Mouse (Mus musculus) kidney, adult 2 months (tissue): ENCODE data around the gene Cela3b. TPM values are rescaled to one million over a fixed set of nuclear protein-coding genes. Genes with fewer than 3 reads are reported as not detected.

Experiments used
- DNase-seq: peaks from one replicate; pipeline ENCODE4 v3.0.0; 2021
- H3K27ac ChIP-seq: fragments of 200-500 bp; 2 replicates; pipeline ENCODE4 v1.5.1; 2012; ENCODE audit warnings: low read depth, low read length, control low read depth, inconsistent platforms; ENCODE audit not compliant: insufficient read depth
- H3K27me3 ChIP-seq: fragments of 200-500 bp; replicated peaks from 2 replicates; pipeline ENCODE4 v1.6.1; 2012; ENCODE audit warnings: mild to moderate bottlenecking, moderate library complexity, low read length, inconsistent platforms; ENCODE audit not compliant: control insufficient read depth, insufficient read depth
- H3K36me3 ChIP-seq: fragments of 200-500 bp; 2 replicates; pipeline ENCODE4 v1.6.1; 2012; ENCODE audit warnings: mild to moderate bottlenecking, moderate library complexity, low read length, inconsistent platforms; ENCODE audit not compliant: control insufficient read depth, insufficient read depth
- H3K4me1 ChIP-seq: fragments of 200-500 bp; 2 replicates; pipeline ENCODE4 v1.6.1; 2011; ENCODE audit warnings: low read length; ENCODE audit not compliant: control insufficient read depth, insufficient read depth
- H3K4me3 ChIP-seq: fragments of 200-500 bp; 2 replicates; pipeline ENCODE4 v1.5.1; 2011; ENCODE audit warnings: mild to moderate bottlenecking, low read depth, low read length, control low read depth; ENCODE audit not compliant: insufficient read depth
- CTCF ChIP-seq: fragments of 200-500 bp; conservative IDR thresholded peaks from 2 replicates; pipeline ENCODE4 v1.5.1; 2011; ENCODE audit warnings: low read depth, mild to moderate bottlenecking, control low read depth, low read length, moderate library complexity, mixed read lengths; ENCODE audit not compliant: insufficient read depth, insufficient read length
- POLR2A ChIP-seq: fragments of 200-500 bp; IDR thresholded peaks from one replicate; pipeline ENCODE4 v1.6.1; 2011; ENCODE audit warnings: low read depth, low read length, control low read depth
- WGBS: fragments of 180-500 bp; shearing (Covaris S2); methylation state at CpG from one replicate; pipeline ENCODE4 v1.1.7; 2018; 5-methylcytosine and 5-hydroxymethylcytosine counted together
- polyA plus RNA-seq: library from polyadenylated mRNA; depleted of rRNA; stranded (reverse); fragments of >200 nt; gene quantifications from 2 replicates; pipeline ENCODE4 v1.2.3, GENCODE M21; 2012

The Cela3b gene
- polyA plus RNA-seq, 1 experiment: not detected

DNA sequence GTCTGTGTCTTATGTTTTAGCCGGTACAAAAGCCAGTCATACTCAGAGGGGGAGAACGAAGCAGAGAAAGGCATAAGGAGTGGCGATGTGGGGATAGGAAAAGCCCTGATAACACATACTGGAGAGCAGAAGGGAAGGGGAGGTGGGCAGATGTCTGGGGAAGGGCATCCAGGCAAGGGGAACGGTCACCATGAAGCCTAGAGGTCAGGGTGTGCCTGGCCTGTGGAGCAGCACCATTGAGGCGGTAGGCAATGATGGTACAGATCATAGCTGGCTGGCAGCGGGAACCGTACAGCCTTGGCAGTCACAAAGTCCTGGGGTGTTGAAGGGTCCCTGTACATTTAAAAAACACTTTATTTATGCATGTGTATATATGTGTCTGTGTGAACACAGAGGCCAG lies 44.4 kb upstream of the Cela3b start:
- H3K4me3 ChIP-seq: no peak overlapping the region
- H3K4me1 ChIP-seq: peaks cover 13% of the 10 kb centered on the region
- no peaks in the 10 kb centered on the region for H3K36me3 ChIP-seq
- TF ChIP-seq CTCF (no peak), POLR2A (no peak)
- no peak overlapping the region for H3K27ac ChIP-seq
- H3K27me3 ChIP-seq: no peaks in the 10 kb centered on the region
- 91% methylated on average over 7 of the region's 7 CpGs for WGBS
- no peak for DNase-seq

DNA sequence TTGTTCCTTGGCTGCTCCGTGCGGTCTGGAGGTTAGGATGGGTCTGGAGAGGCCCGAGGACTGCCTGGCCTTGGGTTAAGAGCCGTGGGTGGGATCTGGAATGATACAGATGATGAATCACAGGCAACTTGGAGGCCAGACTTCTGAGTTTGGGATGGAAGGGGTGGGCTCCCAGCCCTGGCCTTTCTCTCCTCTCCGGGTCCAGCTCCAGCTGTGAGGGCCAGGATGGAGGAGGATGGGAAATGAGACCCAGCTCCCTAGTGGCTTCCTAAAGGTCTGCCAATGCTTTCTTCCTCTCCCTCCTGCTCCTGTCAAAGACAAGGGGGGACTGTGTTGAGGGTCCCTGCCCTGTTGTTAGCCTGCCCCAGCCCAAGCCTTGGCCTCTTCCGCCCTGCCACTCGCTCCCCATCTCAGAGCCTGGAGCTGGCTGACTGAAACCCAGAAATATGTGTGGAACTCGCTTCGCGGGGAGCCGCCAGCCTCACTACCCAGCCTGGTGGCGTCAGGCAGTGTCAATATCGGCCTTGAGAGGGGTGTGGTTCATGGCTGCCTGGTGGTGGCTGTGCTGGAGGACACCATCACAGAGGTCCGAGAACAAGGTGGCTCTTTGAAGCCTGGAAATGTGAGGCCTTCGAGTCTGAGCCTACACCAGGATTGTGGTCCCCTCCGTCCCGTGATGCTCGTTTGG lies 43.5 kb upstream of the Cela3b start:
- peaks cover 5% of the 10 kb centered on the region for H3K4me1 ChIP-seq
- no peak for TF ChIP-seq CTCF
- no peak for TF ChIP-seq POLR2A
- no peaks in the 10 kb centered on the region for H3K36me3 ChIP-seq
- H3K27ac ChIP-seq: peak overlapping the region; percentile 4; the same call in 1 of the 2 replicates
- no peak for DNase-seq
- no peak overlapping the region for H3K4me3 ChIP-seq
- 60% methylated on average over 18 of the region's 18 CpGs for WGBS
- no peaks in the 10 kb centered on the region for H3K27me3 ChIP-seq

DNA sequence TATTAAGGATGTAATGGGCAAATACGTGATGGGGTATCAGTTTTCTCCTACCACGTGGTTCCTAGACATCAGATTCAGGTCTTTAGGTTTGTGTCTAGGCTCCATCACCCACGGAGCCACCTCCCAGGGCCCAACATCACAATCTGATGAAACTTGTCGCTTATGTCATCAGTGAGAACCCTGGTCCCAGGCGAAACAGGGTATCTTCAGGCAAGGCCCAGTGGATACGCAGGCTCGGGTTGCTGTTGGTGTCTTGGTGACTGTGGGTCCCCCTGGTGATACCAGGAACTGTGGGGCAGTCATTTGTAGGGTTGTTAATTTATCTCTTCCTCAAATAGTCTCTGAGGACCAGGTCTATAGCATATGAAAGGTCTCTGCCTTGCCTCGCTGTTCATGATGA lies 42.9 kb upstream of the Cela3b start:
- 76% methylated on average over 8 of the region's 8 CpGs for WGBS
- peaks cover 5% of the 10 kb centered on the region for H3K4me1 ChIP-seq
- no peak for DNase-seq
- no peaks in the 10 kb centered on the region for H3K36me3 ChIP-seq
- H3K27ac ChIP-seq: no peak overlapping the region
- H3K27me3 ChIP-seq: no peaks in the 10 kb centered on the region
- H3K4me3 ChIP-seq: no peak overlapping the region
- TF ChIP-seq POLR2A (no peak), CTCF (no peak)

DNA sequence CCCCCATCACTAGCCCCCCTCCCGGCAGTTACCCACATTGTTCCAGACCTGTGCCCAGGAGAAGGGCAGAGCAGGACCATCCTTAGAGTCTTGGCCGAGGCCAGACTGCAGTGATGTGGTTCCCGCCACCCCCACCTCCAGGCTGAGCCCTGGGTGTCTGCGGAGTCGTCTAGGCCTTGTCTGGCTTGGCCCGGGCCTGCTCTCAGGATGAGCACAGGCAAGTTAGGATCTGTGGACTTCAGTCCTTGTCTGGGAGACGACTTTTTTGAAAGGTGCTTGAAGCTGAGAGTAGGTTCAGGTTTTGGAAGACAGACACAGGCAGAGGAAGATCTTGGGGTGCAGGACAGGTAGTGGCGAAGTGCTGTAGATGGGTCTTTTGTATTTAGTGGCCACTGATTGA lies 41.0 kb upstream of the Cela3b start:
- H3K4me1 ChIP-seq: peaks cover 5% of the 10 kb centered on the region
- DNase-seq: no peak
- H3K27ac ChIP-seq: peak overlapping the region; percentile 29; the same call in 1 of the 2 replicates
- H3K36me3 ChIP-seq: no peaks in the 10 kb centered on the region
- H3K27me3 ChIP-seq: no peaks in the 10 kb centered on the region
- peak overlapping the region; percentile 12; the same call in 1 of the 2 replicates for H3K4me3 ChIP-seq
- no peak for TF ChIP-seq CTCF
- TF ChIP-seq POLR2A: no peak
- WGBS: 51% methylated on average over 8 of the region's 8 CpGs

DNA sequence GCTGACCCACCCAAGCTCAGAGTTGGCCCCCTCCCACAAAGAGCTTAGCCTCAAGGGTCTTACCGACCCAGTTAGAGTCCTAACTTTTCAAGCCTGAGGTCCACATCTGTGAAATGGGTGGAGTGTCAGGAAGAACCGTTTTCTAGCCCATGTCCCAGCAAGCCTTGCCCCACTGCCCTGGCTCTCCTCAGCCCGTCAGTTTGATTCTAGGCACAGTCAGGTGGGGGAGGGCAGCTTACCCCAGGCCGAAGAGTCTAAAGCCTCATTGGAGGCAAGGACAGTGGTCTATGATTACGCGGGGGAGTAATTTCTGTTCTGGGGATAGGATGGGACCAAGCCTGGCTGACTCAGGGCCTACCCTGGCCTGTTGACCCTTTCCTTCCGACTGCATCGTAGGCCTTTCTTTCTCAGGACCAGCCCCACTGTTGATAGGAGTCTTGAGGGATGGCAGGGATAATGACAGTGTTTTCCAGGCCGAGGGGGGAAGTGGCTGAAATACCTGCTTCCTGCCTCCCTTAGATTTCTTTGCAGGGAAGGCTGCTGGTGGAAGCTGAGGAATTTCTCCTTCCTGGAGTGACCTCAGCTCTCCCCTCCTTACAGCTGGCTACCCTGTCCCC lies 40.5 kb upstream of the Cela3b start:
- Histone ChIP-seq H3K27me3 (no peaks in the 10 kb centered on the region), H3K4me1 (peaks cover 5% of the 10 kb centered on the region; the same call in 1 of the 2 replicates), H3K27ac (peak overlapping the region; percentile 46)

DNA sequence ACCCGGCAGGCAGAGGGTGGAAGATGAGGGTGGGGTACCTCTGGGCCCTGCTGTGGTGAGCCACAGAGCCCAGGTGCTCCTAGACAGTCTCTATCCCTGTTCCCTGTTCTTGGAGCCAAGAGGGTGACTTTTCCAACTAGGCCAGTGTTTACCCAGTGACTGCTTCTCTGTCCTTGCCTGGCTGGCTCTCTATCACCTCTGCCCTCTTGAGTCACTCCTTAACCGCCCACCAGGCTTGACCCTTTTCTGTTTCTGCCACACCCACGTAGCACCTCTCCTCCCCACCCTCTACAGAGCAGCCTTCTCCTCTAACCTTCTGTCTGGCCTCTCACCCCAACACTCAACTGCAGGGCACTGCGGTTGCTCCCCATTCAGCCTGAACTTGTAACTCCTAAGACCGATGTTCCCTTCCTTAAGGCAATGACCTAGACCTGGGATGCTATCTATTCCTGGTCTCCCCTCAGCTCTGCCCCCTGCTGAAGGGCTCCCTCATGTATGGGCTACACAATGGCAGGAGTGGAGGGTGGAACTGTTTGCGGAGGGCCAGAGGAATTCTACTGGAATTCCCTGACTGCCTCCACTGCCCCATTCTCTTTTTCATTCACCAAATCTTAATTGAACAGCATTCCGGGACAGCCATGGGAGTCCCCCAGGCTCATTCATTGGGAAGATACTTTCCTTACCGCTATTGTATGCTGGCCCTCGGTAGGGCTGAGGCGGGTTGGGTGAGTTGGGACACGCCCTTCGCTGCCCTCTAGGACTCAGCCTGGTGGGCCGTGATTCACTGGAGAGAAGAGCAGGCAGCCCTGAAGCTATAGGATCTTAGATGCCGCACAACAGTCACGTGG lies 39.7 kb upstream of the Cela3b start:
- no peak for TF ChIP-seq POLR2A
- TF ChIP-seq CTCF: no peak
- peak overlapping the region; percentile 46 for H3K27ac ChIP-seq
- no peaks in the 10 kb centered on the region for H3K27me3 ChIP-seq
- H3K36me3 ChIP-seq: no peaks in the 10 kb centered on the region
- WGBS: 49% methylated on average over 15 of the region's 15 CpGs
- H3K4me3 ChIP-seq: peak overlapping the region; percentile 67
- no peak for DNase-seq
- H3K4me1 ChIP-seq: peaks cover 5% of the 10 kb centered on the region; the same call in 1 of the 2 replicates

More for the DNA sequence above, 40.5 kb upstream of the Cela3b start:
- TF ChIP-seq CTCF (no peak), POLR2A (no peak)
- Histone ChIP-seq H3K4me3 (peak overlapping the region; percentile 67), H3K36me3 (no peaks in the 10 kb centered on the region)
- DNase-seq: peak; percentile 43
- 59% methylated on average over 9 of the region's 9 CpGs for WGBS

DNA sequence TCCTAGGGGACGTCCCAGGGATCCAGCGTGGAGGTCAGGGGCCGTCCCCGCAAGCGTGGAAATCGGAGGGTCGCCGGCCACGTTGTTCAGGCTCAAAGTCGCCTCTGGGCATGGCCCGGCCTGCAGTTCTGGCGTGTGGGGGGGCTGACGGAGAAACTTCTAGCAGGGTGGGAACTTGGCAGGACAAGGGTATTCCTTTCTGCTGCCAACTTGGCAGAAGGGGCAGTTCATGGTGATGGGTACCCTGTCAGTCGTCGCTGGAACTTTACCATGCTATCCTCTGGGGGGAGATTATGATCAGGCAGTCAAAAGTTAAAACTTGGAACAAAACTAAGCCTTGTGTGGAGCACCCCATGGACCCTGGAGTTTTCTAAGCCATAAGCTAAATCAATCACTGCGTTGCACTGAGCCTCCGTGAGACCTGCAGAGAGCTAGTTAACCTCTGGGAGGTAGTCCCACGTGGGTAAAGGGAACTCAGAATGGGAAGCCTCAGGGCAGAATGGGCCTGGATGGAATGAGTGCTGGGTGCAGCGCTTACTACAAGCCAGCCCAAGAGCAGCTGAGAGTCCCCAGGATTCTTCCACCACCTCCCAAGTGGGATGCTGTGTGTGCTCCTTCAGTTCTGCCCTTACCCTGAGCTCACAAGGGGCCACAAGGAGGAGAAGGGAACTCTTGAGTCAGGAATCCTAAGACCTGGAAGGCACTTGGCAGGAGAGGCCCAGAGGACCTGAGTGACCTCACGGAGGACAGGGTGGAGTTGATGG lies 38.9 kb upstream of the Cela3b start:
- H3K36me3 ChIP-seq: no peaks in the 10 kb centered on the region
- H3K27ac ChIP-seq: peak overlapping the region; percentile 42
- TF ChIP-seq POLR2A: no peak
- no peak for TF ChIP-seq CTCF
- DNase-seq: peak; percentile 64
- H3K4me1 ChIP-seq: peaks cover 5% of the 10 kb centered on the region; the same call in 1 of the 2 replicates
- WGBS: 6% methylated on average over 20 of the region's 20 CpGs
- H3K4me3 ChIP-seq: peak overlapping the region; percentile 67
- H3K27me3 ChIP-seq: no peaks in the 10 kb centered on the region
